Mouse (Mus musculus) liver, embryonic 18 days (tissue): ENCODE data around the gene Sult2a6. TPM values are rescaled to one million over a fixed set of nuclear protein-coding genes. Genes with fewer than 3 reads are reported as not detected.

Source experiments
- polyA plus RNA-seq: library from polyadenylated mRNA; depleted of rRNA; stranded (reverse); fragments of >200 nt; gene quantifications from 2 replicates; pipeline ENCODE4 v1.2.3, GENCODE M21; 2012; rRNA removed

Sult2a6 gene
- polyA plus RNA-seq: 0.05 and 0.07 TPM in 2 replicates

DNA sequence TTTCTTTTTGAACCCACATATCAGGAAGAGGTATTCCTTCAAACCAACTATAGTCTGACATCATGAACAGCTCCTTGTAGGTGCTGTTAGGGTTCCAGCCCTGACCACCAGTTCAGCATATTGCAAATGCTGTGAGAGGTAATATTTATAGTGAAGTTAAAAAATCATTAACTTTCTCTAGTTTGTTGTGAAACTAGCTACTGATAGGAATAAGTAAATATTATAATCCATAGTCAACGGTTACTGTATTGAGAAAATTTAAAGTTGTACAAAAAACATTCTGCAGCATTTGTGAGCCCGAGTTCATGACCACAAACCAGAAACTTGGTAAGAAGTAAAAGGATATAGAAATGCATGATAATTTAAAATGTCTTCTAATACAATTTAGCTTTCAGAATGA, at the start of gene Sult2a6:
TSS of gene Sult2a6 (minus strand) at position 101 of the 400 bp plus-strand sequence.

Other genes with a start within 250 kb of the Sult2a6 start
- 0.05 and 0.06 TPM in 2 replicates for gene Sult2a3, start 131.8 kb downstream of the Sult2a6 start, polyA plus RNA-seq
- 0.02 and 0.12 TPM in 2 replicates for gene Obox8, start 78.7 kb upstream of the Sult2a6 start, polyA plus RNA-seq
- 2.8 and 3.7 TPM in 2 replicates for gene Sult2a8, start 191.9 kb upstream of the Sult2a6 start, polyA plus RNA-seq
- not detected in 2 replicates for gene Sult2a7, start 239.4 kb upstream of the Sult2a6 start, polyA plus RNA-seq